ENCODE assay signal across 23 mouse cellular contexts in the genomic region with DNA sequence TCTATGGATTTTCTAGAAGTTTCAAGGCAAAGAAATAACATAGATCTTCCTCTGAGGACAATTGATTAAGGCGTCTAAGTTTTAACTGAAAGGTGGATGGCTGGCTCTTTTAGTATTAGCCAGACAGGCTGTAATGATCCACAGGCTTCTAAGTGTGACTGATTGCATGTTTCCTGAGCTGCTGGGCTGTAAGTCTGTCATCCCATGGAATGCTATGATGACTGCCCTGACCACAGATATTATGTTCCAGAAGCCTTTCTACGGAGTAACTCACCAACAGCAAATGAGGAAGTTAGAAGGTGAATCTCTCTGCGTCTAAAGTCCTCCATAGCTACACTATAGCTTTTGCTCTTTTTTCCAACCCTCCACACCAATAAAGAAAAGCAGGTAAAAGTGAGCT.
A peak's percentile ranks its signal among the peaks of the same experiment; 100 is the strongest.
DNase-seq lines count a peak whose midpoint lies in the region; ATAC-seq and TF ChIP-seq lines count a peak whose summit lies in the region.
"Had no signal": no experiment of that assay in that cellular context is flagged by ENCODE, and none has a peak within 500 bp of the region (broad histone marks: within the 10 kb centered on the region; RNA-seq: fewer than 3 reads in every experiment).

No protein-coding gene starts in this region.

- CTCF ChIA-PET in Patski (lab: Charles Lee) = interaction anchor here (1.2 kb wide), 1 partner anchor 11 kb away, joined by 3 read pairs; no protein-coding TSS in a partner anchor

- no peak for TF ChIP-seq CTCF in Patski (IDR thresholded peaks at IDR 0.05)
- TF ChIP-seq CTCF in heart, adult 2 months (IDR thresholded peaks at IDR 0.05) = no peak

- no peak overlapping the region for H3K4me3 ChIP-seq in heart, adult 2 months

- WGBS in heart, adult 2 months = 92% methylated on average over 3 of the region's 3 CpGs

- H3K36me3 ChIP-seq in heart, adult 2 months (ENCODE audit: control insufficient read depth, insufficient read depth, low read length) = no peaks in the 10 kb centered on the region
- H3K36me3 ChIP-seq: G1E had no signal

- ATAC-seq in Patski = peak; percentile 91
- 0 out of 2 replicates have a peak, but pooled peaks have one; percentile 15 for ATAC-seq in common myeloid progenitor, adult 5-6 weeks (replicated peaks; ENCODE audit: low read depth, poor library complexity, severe bottlenecking)
- ATAC-seq in megakaryocyte progenitor cell, adult 5-6 weeks (replicated peaks; ENCODE audit: poor library complexity) = 0 out of 2 replicates have a peak, but pooled peaks have one; percentile 20
- ATAC-seq: activated CD4-positive, CD25-positive, alpha-beta regulatory T cell, adult 4 months; CD4-positive, CD25-positive, alpha-beta regulatory T cell, adult 4 months had no signal

- TF ChIP-seq POLR2A in heart, adult 2 months (IDR thresholded peaks at IDR 0.05; ENCODE audit: insufficient read depth, low read depth, low read length) = no peak

- intact Hi-C loops in gastrocnemius, postnatal 36 days (cut with DNase I) = no loop called here
- intact Hi-C loops in heart, adult 2 months (cut with DNase I) = no loop called here

- in situ Hi-C loops in Patski (cut with MboI; ENCODE audit: low pct_unique_long_range_greater_than_20kb) = no loop called here

- H3K9ac ChIP-seq in heart, adult 2 months (ENCODE audit: low read depth, low read length) = no peak overlapping the region

- no peaks in the 10 kb centered on the region for H3K4me1 ChIP-seq in heart, adult 2 months (ENCODE audit: control insufficient read depth, insufficient read depth, low read length)

- H3K27ac ChIP-seq in heart, adult 2 months = no peak overlapping the region

- TF ChIP-seq EP300 in heart, adult 2 months (IDR thresholded peaks at IDR 0.05; ENCODE audit: insufficient read depth, low read depth, low read length) = no peak

- H3K79me2 ChIP-seq in heart, adult 2 months (replicated peaks; ENCODE audit: control insufficient read depth, insufficient read depth, low read length) = no peaks in the 10 kb centered on the region

- H3K27me3 ChIP-seq in Patski = no peaks in the 10 kb centered on the region
- no peaks in the 10 kb centered on the region for H3K27me3 ChIP-seq in heart, adult 2 months (ENCODE audit: control insufficient read depth, insufficient read depth, low read length)
- H3K27me3 ChIP-seq: CH12.LX had no signal

- POLR2A ChIA-PET in Patski (lab: Charles Lee) = no interaction called here

- DNase-seq in 416B (ENCODE audit: low read depth) = peak; percentile 12
- no peak for DNase-seq in Patski (ENCODE audit: low read depth, low spot score)
- no peak for DNase-seq in spleen, adult 12 weeks (ENCODE audit: low spot score)
- no peak for DNase-seq in retina, embryonic 14.5 days (ENCODE audit: low spot score)
- DNase-seq in gastrocnemius, postnatal 36 days = no peak
- no peak for DNase-seq in heart, adult 2 months
- DNase-seq: adrenal gland, adult 2 months; adrenal gland, adult 8-10 months; adrenal gland, postnatal 10 days; adrenal gland, postnatal 14 days; adrenal gland, postnatal 25 days; adrenal gland, postnatal 36 days; B cell, adult 2 months; cerebellum, adult 11 months; cerebellum, adult 11-12 months; cerebellum, adult 18-20 months; cerebellum, adult 2 months had no signal

Comparison
In these comparisons a context has a peak if more than half of its experiments do, and no peak if none do; other contexts are left out.
1. ATAC-seq: peak in every context shown above with its lines; median percentile 91 in Patski; 20 in megakaryocyte progenitor cell, adult 5-6 weeks; 15 in common myeloid progenitor, adult 5-6 weeks.